In the genomic region with DNA sequence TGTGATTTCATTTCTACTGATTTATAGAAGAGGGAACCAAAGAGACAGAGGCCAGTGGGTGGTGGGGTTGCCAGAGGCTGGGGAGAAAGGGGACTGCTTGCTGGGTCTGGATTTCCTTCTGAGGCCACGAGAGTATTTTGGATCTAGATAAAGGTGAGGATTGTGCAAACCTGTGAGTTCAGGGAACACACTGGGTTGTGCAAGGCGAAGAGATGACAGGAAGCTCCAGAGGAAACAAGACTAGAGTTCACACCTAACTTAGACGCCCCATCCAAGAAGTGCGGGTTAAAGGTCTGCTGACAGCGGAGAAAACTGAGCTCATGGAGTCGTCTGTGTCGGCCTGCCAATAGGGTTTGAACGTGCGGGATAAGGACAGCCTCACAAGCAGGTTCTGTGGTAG, we compare ENCODE assay signal across 20 mouse cellular contexts.
DNase-seq lines count a peak whose midpoint lies in the region; ATAC-seq and TF ChIP-seq lines count a peak whose summit lies in the region.
"Had no signal": no experiment of that assay in that cellular context is flagged by ENCODE, and none has a peak within 500 bp of the region (broad histone marks: within the 10 kb centered on the region; RNA-seq: fewer than 3 reads in every experiment).

No protein-coding gene starts in this region.

- no peak for TF ChIP-seq CTCF in liver, adult 2 months (IDR thresholded peaks at IDR 0.05; ENCODE audit: low read depth, low read length)
- no peak for TF ChIP-seq CTCF in lung, postnatal 0 days (IDR thresholded peaks at IDR 0.05)

- no peaks in the 10 kb centered on the region for H3K36me3 ChIP-seq in liver, adult 2 months (ENCODE audit: control insufficient read depth, insufficient read depth, low read length)
- no peaks in the 10 kb centered on the region for H3K36me3 ChIP-seq in liver, embryonic 11.5 days (ENCODE audit: control insufficient read depth, insufficient read depth, low read length)
- peaks cover 16% of the 10 kb centered on the region for H3K36me3 ChIP-seq in lung, postnatal 0 days (ENCODE audit: insufficient read depth, low read length)
- H3K36me3 ChIP-seq in heart, embryonic 11.5 days (ENCODE audit: control insufficient read depth, insufficient read depth, low read length), result no peaks in the 10 kb centered on the region
- H3K36me3 ChIP-seq: forebrain, embryonic 12.5 days; hindbrain, embryonic 13.5 days had no signal

- peaks cover 7% of the 10 kb centered on the region for H3K4me1 ChIP-seq in liver, adult 2 months (ENCODE audit: control insufficient read depth, insufficient read depth, low read length)
- no peaks in the 10 kb centered on the region for H3K4me1 ChIP-seq in liver, embryonic 11.5 days (replicated peaks; ENCODE audit: control insufficient read depth, insufficient read depth, low read length)
- peaks cover 39% of the 10 kb centered on the region for H3K4me1 ChIP-seq in lung, postnatal 0 days (ENCODE audit: insufficient read depth, low read depth, low read length)
- H3K4me1 ChIP-seq in heart, embryonic 11.5 days (ENCODE audit: control insufficient read depth, insufficient read depth, low read length), result peaks cover 40% of the 10 kb centered on the region

- H3K79me2 ChIP-seq in liver, adult 2 months (ENCODE audit: control insufficient read depth, insufficient read depth, low read length), result no peaks in the 10 kb centered on the region

- H3K27me3 ChIP-seq in liver, adult 2 months (ENCODE audit: control insufficient read depth, insufficient read depth, low read length), result no peaks in the 10 kb centered on the region
- H3K27me3 ChIP-seq in liver, embryonic 11.5 days (replicated peaks; ENCODE audit: control insufficient read depth, insufficient read depth, low read length), result no peaks in the 10 kb centered on the region
- no peaks in the 10 kb centered on the region for H3K27me3 ChIP-seq in lung, postnatal 0 days (replicated peaks; ENCODE audit: insufficient read depth, low read length)
- H3K27me3 ChIP-seq in heart, embryonic 11.5 days (ENCODE audit: control insufficient read depth, insufficient read depth, low read length), result no peaks in the 10 kb centered on the region
- H3K27me3 ChIP-seq: embryonic facial prominence, embryonic 12.5 days; forebrain, embryonic 12.5 days; heart, embryonic 15.5 days; hindbrain, embryonic 13.5 days had no signal

- ATAC-seq in liver, embryonic 11.5 days (replicated peaks; ENCODE audit: low FRiP score), result no peak
- no peak for ATAC-seq in lung, postnatal 0 days
- no peak for ATAC-seq in heart, embryonic 11.5 days (replicated peaks; ENCODE audit: insufficient number of reproducible peaks, low FRiP score, low TSS enrichment)
- ATAC-seq: forebrain, embryonic 16.5 days had no signal

- H3K27ac ChIP-seq in liver, adult 2 months (replicated peaks; ENCODE audit: insufficient read depth, low read depth, low read length), result no peak overlapping the region
- H3K27ac ChIP-seq in liver, embryonic 11.5 days (ENCODE audit: low read depth, low read length), result no peak overlapping the region
- no peak overlapping the region for H3K27ac ChIP-seq in lung, postnatal 0 days (ENCODE audit: low read length)
- H3K27ac ChIP-seq in heart, embryonic 11.5 days (ENCODE audit: low read depth, low read length), result no peak overlapping the region
- H3K27ac ChIP-seq: embryonic facial prominence, embryonic 12.5 days; forebrain, embryonic 12.5 days; heart, embryonic 15.5 days; hindbrain, embryonic 13.5 days had no signal

- TF ChIP-seq POLR2A in liver, adult 2 months (IDR thresholded peaks at IDR 0.05; ENCODE audit: extremely low read depth, insufficient read depth, low read length), result no peak

- 20% methylated on average over 9 of the region's 9 CpGs for whole genome bisulfite sequencing in liver, adult 2 months
- 72% methylated on average over 9 of the region's 9 CpGs for WGBS in liver, embryonic 11.5 days
- WGBS in lung, postnatal 0 days, result 60% methylated on average over 9 of the region's 9 CpGs
- WGBS in heart, embryonic 11.5 days (ENCODE audit: insufficient replicate concordance), result 71% methylated on average over 9 of the region's 9 CpGs

- H3K4me3 ChIP-seq in liver, adult 2 months (ENCODE audit: insufficient read depth, low read depth, low read length), result no peak overlapping the region
- no peak overlapping the region for H3K4me3 ChIP-seq in liver, embryonic 11.5 days (ENCODE audit: low read depth, low read length)
- H3K4me3 ChIP-seq in lung, postnatal 0 days (ENCODE audit: low read depth, low read length), result no peak overlapping the region
- H3K4me3 ChIP-seq in heart, embryonic 11.5 days (ENCODE audit: low read depth, low read length), result no peak overlapping the region
- H3K4me3 ChIP-seq: embryonic facial prominence, embryonic 12.5 days; forebrain, embryonic 12.5 days; heart, embryonic 10.5 days; heart, embryonic 15.5 days; hindbrain, embryonic 13.5 days had no signal

- H3K4me2 ChIP-seq in liver, embryonic 11.5 days, result no peak overlapping the region
- no peak overlapping the region for H3K4me2 ChIP-seq in lung, postnatal 0 days (replicated peaks; ENCODE audit: low read depth, low read length)
- no peak overlapping the region for H3K4me2 ChIP-seq in heart, embryonic 11.5 days
- H3K4me2 ChIP-seq: embryonic facial prominence, embryonic 12.5 days; forebrain, embryonic 12.5 days; heart, embryonic 15.5 days; hindbrain, embryonic 13.5 days had no signal

- DNase-seq in liver, adult 2 months (ENCODE audit: extremely low read depth, low read depth, low spot score), result peak; percentile 66
- no peak for DNase-seq in liver, embryonic 11.5 days (ENCODE audit: low spot score)
- DNase-seq in lung, postnatal 0 days (ENCODE audit: low spot score), result peak; percentile 36
- no peak for DNase-seq in lung, postnatal 10 days
- DNase-seq in fat pad, adult 2 months (ENCODE audit: extremely low read depth, low read depth, low spot score), result peak; percentile 45
- DNase-seq: adrenal gland, adult 8-10 months; adrenal gland, postnatal 36 days; cerebellum, adult 11-12 months; cerebellum, adult 9-10 months; cerebellum, postnatal 25 days; gastrocnemius, postnatal 10 days; heart, adult 18-20 months; heart, postnatal 14 days had no signal

- no peaks in the 10 kb centered on the region for H3K9me3 ChIP-seq in liver, embryonic 11.5 days (ENCODE audit: control insufficient read depth, low read length)
- no peaks in the 10 kb centered on the region for H3K9me3 ChIP-seq in lung, postnatal 0 days (ENCODE audit: low read length)
- no peaks in the 10 kb centered on the region for H3K9me3 ChIP-seq in heart, embryonic 11.5 days (replicated peaks; ENCODE audit: control insufficient read depth, low read length)
- H3K9me3 ChIP-seq: forebrain, embryonic 12.5 days; heart, embryonic 10.5 days; heart, embryonic 15.5 days; hindbrain, embryonic 13.5 days had no signal

- no peak overlapping the region for H3K9ac ChIP-seq in liver, adult 2 months (ENCODE audit: low read depth, low read length)
- no peak overlapping the region for H3K9ac ChIP-seq in liver, embryonic 11.5 days (ENCODE audit: low read depth, low read length)
- no peak overlapping the region for H3K9ac ChIP-seq in lung, postnatal 0 days (replicated peaks; ENCODE audit: low read depth)
- H3K9ac ChIP-seq in heart, embryonic 11.5 days (ENCODE audit: low read depth, low read length), result no peak overlapping the region
- H3K9ac ChIP-seq: embryonic facial prominence, embryonic 12.5 days; forebrain, embryonic 12.5 days; heart, embryonic 15.5 days; hindbrain, embryonic 13.5 days had no signal

- peak; percentile 6; the same call in 1 of the 2 replicates for TF ChIP-seq EP300 in lung, postnatal 0 days (IDR thresholded peaks at IDR 0.05)

Comparison
In these comparisons a context has a peak if more than half of its experiments do, and no peak if none do; other contexts are left out.
1. DNase-seq: peak in liver, adult 2 months (single experiment), lung, postnatal 0 days (single experiment) and fat pad, adult 2 months (single experiment); none in liver, embryonic 11.5 days (single experiment) and lung, postnatal 10 days (single experiment).